Mouse (Mus musculus) left cerebral cortex, adult 2 months (tissue): Measurements from ENCODE around the gene Vps13d. TPM values are rescaled to one million over a fixed set of nuclear protein-coding genes. Genes with fewer than 3 reads are reported as not detected.

Experiments used
- DNase-seq, 2 experiments: peaks; one replicate each; pipeline ENCODE4 v3.0.0; 2021 to 2022; ENCODE audit warnings: low spot score in 2 of 2, mixed read lengths in 1 of 2; ENCODE audit errors: extremely low spot score in 1 of 2
- H3K27ac ChIP-seq: fragments of 200-600 bp; 2 replicates; pipeline ENCODE4 v1.8.1; 2022
- H3K4me3 ChIP-seq: fragments of 200-600 bp; 2 replicates; pipeline ENCODE4 v1.8.1; 2022
- CTCF ChIP-seq: fragments of 200-600 bp; IDR thresholded peaks from 2 replicates; pipeline ENCODE4 v1.8.1; 2022; ENCODE audit warnings: antibody characterized with exemption, mild to moderate bottlenecking, moderate library complexity
- intact Hi-C: fragments of 180-260 bp; cut with DNase I; formaldehyde crosslinking; loops from one replicate; pipeline ENCODE4 v1.15.1; 2025
- total RNA-seq, 2 experiments: library from RNA; stranded (reverse); gene quantifications; 2 replicates each; pipeline ENCODE4 v1.2.3; 2021

Vps13d gene
- total RNA-seq, 2 experiments from 2014 or later, result 63.2 to 64.4 TPM

DNA sequence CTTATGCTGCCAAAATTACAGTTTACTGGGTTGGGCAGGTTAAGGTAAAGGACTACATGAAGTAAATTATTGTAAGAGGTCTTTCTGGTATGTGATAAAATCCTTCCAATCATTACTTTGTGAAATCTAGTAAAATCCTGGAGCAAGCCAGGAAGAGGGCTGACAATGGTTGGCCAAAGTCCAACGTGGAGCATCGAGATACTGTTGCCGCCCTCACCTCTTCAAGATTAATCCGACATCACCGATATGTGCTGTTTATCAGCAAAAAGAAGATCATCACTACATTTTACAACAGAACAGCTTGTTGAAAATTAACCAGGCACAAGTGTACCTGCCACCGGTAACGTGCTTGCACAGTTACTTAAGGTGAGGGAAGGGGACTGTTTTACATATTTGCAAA is 184.9 kb downstream of the Vps13d start:
- intact Hi-C loops, result no loop called here
- DNase-seq, result no peak
- Histone ChIP-seq H3K4me3 (no peak overlapping the region), H3K27ac (no peak overlapping the region)
- no peak for TF ChIP-seq CTCF

DNA sequence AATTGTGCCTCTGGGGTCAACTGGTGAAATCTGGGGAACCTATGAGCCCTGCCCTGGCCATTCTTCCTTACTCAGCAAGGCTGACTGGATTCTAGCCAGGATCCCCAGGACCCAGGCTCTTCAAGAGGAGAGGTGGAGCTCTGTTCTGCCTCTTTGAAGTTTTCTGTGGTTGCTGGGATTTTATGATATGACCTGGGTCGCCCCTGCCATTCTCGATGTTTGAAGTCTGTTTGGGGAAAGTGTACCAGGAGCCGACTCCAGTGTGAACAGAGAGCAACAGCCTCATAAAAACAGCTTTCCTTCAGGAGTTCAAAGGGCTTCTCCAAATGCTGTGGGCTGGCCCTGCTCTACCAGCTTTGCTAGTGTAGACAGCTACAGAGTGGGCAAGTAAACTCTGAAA is 185.4 kb downstream of the Vps13d start:
- intact Hi-C loops, result no loop called here
- H3K4me3 ChIP-seq, result no peak overlapping the region
- no peak overlapping the region for H3K27ac ChIP-seq
- DNase-seq, result no peak
- no peak for TF ChIP-seq CTCF

DNA sequence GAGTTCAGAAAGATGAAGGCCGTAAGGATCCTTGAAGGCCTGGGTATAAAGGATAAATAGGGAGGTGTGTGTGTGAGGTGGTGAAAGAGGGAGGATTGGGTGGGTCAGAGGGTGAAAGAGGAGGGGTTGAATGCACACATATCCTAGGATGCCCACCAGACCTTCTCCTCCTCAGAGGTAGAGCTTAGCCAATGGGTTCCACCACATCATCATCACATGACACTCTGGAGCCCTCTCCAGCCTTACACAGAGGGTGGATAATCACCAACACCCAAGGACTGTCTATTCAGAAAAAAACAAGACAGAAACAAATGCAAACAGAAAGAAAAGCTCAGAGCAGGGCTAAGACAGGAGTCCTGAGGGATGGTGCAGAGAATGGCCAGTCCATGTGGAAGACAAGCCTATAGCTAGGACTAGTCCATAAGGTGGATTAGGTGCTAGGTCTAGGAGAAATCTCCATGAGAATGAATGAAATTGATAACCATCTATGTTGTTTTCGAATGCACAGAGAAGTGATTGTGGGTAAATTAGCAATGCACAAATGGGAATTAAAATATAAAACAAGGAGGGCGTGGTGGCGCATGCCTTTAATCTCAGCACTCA is 188.8 kb downstream of the Vps13d start:
- intact Hi-C loops, result no loop called here
- H3K27ac ChIP-seq, result no peak overlapping the region
- no peak overlapping the region for H3K4me3 ChIP-seq
- TF ChIP-seq CTCF, result no peak
- no peak for DNase-seq

DNA sequence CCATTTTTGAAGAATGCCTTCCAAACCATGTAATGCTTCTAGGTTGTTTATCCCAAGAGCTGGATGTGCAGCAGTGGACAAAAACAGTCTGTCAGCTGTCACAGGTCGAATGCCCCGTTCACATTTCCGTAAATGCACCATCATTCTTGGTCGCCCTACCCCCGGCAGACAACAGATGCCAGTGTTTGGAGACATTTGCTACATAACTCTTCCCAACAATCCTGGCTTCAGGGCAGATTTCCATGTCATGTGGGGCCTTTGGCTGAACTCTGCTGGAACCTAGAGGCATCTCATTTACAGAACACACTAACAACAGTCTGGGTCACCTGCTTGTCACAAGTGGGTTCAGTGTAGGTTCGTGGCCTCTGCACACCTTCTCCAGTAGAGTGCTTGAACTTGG is 190.6 kb downstream of the Vps13d start:
- Histone ChIP-seq H3K4me3 (no peak overlapping the region), H3K27ac (no peak overlapping the region)
- TF ChIP-seq CTCF, result no peak
- DNase-seq, result no peak
- intact Hi-C loops, result no loop called here

DNA sequence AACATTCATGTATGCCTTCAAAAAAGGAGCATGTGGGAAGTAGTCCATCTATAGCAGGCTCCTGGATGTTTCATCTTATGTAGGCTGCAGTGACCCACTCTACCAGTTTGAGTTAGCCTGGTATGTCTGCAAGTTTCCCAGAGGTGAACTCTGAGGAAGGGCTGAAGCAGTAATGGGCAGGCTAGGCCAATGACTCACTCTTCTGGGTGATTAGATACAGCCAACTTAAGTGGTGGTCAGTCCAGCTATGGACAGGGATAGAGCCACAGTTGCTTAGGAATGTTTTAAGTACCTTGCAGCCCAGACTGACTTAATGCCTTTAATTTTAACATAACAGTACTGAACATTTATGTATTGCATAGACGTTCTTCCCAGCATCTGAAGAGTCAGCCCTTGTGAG is 192.1 kb downstream of the Vps13d start:
- Histone ChIP-seq H3K27ac (no peak overlapping the region), H3K4me3 (no peak overlapping the region)
- intact Hi-C loops, result no loop called here
- no peak for TF ChIP-seq CTCF
- no peak for DNase-seq

DNA sequence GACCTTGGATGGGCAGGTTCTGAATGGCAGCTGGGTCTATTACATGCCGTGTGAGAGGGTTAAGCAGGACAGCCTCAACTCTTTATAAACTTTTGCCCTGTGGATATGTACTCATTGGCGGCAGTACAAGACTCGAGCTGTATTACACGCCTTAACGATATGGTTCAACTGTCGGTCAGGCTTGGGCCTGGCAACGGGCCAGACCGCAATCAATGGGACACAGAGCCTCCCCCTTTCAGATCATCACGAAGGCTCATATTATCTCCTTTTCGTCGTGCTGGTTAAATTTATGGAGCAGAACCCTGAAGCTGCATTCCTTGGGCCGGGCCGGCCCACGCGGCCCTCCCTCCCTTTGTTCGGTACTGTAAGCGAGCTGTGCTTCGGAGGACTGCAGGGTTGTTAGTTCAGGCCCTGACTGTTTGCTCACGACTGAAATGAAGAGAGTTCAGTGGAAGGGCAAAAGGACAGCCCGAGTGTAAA is 194.9 kb downstream of the Vps13d start:
- TF ChIP-seq CTCF, result no peak

DNA sequence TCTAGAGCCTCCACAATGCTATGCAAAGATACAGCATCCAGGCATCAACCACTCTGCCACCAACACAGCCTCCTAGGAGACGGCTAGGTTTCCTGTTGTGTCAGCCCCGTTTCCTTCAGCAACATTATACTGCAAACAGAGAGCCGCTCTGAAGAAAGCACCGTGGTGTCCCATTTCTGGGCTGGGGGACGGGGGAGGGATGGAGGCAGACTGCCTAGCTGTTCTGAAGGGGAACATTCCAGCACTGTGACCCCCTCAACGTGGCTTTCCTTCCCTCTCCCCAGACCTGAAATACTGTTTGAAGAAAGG is 195.3 kb downstream of the Vps13d start:
- H3K27ac ChIP-seq, result 0 out of 2 replicates have a peak overlapping the region, but pooled peaks have one; percentile 5

More for the DNA sequence above, 194.9 kb downstream of the Vps13d start:
- no peak for DNase-seq
- Histone ChIP-seq H3K27ac (0 out of 2 replicates have a peak overlapping the region, but pooled peaks have one; percentile 5), H3K4me3 (no peak overlapping the region)
- intact Hi-C loops, result no loop called here

DNA sequence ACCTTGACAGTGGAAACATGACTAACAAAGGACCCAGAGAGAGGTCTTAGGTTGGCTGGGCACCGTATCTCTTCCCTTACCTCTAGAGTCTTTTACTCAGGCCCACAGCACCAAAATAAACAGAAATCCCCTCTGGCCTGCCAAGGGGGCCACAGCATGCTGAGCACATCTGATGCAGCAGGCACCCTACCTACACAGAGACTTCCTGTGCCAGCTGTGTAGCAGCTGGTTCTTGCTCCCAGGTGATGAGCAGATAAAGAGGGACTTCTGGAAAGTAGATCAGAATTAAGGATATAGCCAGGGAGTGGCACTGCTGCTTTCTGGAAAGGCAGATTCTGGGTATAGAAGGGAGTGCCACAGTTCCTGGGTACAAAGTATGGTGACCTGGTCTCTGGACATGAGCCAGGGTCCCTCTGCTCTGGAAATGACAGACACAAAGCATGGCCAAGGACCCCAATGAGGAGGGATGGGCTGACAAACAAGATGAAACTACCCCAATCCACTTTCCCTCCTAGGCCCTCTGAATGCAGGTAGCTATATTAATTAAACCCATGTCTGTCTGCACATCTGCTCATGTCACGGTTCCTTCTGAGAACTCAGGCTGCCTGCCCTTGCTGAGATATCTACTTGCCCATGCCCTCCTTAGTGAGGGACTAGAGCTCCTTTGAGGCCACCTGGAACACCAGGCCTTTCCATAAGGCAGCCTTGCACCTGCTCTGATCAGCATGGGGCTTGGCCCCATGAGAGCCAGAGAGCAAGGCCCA is 195.8 kb downstream of the Vps13d start:
- TF ChIP-seq CTCF, result no peak
- Histone ChIP-seq H3K27ac (0 out of 2 replicates have a peak overlapping the region, but pooled peaks have one; percentile 5), H3K4me3 (no peak overlapping the region)
- DNase-seq, result no peak
- intact Hi-C loops, result no loop called here

More for the DNA sequence above, 195.3 kb downstream of the Vps13d start:
- DNase-seq, result no peak
- TF ChIP-seq CTCF, result no peak
- intact Hi-C loops, result no loop called here
- H3K4me3 ChIP-seq, result no peak overlapping the region

DNA sequence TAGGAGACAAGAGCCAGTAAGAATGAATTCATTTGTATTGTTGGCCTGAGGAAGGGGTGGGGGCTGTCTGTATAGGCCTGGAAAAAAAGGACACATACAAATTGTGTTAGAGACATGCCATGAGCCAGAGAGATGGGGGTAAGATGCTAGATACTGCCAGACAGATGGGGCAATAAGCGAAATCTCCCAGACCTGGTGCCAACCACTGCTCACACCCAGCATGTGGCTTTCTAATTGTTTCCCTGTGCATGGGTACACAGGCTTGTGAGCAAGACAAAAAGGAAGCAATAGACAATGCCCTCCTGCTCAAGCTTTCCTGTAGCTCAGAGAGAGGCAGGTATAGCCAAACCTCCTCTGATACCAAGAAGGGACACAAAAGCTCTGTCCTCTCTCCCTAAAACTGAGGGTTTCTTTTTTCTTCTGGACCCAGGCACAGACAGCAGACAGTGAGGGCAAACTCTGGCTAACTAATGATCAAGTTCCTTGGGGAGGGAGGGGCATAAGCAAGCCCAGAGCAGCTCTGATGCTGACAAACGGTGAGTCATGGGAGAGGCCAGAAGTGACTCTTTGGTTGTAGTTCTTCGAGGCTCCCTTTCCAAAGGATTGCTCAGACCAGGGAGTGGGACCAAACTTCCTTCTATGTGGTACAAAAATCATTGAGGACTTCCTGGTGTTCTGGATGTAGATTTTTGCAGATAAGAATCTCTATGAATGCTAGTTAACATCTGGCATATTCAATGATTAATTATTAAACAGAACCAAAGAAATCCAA is 196.7 kb downstream of the Vps13d start:
- intact Hi-C loops, result no loop called here
- no peak overlapping the region for H3K27ac ChIP-seq
- H3K4me3 ChIP-seq, result no peak overlapping the region
- no peak for TF ChIP-seq CTCF
- no peak for DNase-seq

DNA sequence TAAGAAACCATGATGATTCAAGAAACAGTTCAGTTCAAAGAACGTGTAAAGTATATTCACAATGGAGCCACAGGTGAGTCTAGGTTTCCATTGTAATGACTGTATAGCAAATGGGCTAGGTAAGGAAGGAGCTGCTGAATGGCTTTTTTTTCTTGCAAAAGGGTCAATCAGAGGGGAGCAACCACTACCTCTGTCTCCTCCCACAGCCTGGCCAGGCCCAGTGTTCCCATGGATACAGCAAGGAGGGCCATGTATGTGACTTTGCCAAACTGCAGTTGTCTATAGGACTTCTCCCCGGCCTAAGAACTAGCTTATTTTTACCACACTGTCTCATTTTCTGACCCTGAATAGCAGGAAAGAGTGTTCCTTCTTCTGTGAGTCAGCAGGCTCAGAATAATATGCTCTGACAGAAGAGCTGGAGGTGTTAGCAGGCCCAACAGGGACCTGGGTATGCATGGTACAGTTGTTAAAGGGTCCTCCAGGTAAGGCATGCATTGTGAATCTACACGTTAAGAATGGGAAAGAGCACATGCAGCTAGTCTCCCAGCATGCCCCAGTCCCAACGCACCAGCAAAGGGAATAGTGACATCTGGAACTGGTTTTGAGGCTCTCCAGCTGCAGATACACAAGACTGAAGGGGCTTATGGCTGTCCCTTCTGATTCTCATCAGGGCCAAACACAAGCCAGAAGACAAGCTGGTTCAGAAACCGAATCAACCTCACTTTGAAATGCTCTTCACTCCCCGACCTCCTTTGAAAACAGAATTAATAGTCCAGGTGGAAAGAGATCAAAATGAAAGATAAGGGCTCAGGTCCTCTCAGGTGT is 197.6 kb downstream of the Vps13d start:
- intact Hi-C loops, result no loop called here
- DNase-seq, result no peak
- TF ChIP-seq CTCF, result no peak
- Histone ChIP-seq H3K27ac (no peak overlapping the region), H3K4me3 (no peak overlapping the region)

DNA sequence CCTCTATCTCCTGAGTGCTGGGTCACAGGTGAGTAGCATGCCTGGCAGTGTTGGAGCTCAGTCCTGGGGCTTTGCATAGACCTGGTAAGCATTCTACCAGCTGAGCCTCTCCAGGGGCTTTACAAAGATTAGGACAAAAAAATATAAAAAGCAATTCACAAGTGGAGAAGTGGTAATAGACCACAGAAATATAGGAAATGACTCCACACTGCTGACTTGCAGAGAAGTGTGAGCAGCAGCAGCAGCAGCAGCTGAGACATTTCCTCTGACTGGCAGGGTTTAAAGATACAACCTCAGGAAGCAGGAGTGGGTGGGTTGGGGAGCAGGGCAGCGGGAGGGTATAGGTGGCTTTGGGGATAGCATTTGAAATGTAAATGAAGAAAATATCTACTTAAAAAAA is 199.0 kb downstream of the Vps13d start:
- intact Hi-C loops, result no loop called here

More for the DNA sequence above, 199.0 kb downstream of the Vps13d start:
- Histone ChIP-seq H3K4me3 (no peak overlapping the region), H3K27ac (no peak overlapping the region)
- DNase-seq, result no peak
- no peak for TF ChIP-seq CTCF
